Mouse (Mus musculus): ENCODE measurements around the gene Gna15. TPM values are rescaled to one million over a fixed set of nuclear protein-coding genes. Genes with fewer than 3 reads are reported as not detected.

Gene Gna15
- total RNA-seq (2017) = 12.6 and 13.4 TPM in 2 replicates

- peak; percentile 31 for ATAC-seq (ENCODE audit: extremely low read depth, insufficient number of reproducible peaks, low FRiP score, poor library complexity, severe bottlenecking)
These were observed at the start of gene Gna15 for GRCm38 (mm10) chr10:81524051-81524605. Gene Gna15 (minus strand): TSS chr10:81524225.

DNA sequence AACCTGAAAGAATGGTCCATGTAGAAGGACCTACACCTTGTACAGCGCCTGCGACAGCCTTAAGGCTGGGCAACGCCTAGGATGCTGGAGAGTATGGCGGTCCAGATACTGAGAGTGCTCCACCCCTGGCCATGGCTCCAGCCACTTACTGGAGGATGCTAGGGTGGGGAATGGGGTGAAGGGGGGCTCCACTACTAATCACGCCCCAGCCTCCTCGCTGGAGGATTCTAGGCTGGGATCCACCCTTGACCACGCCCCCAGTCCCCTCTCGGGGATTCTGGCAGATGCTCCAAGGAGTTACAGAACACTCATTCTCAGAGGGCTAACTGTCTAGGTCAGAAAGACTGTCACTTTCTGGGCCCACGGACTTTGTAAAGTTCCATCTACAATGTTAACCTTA lies 49.0 kb upstream of the Gna15 start:
- no peak for ATAC-seq (ENCODE audit: extremely low read depth, insufficient number of reproducible peaks, low FRiP score, poor library complexity, severe bottlenecking)

GRCm38 (mm10) chr10:81572133-81572671 lies 48.2 kb upstream of the Gna15 start:
- no peak for ATAC-seq (ENCODE audit: extremely low read depth, insufficient number of reproducible peaks, low FRiP score, poor library complexity, severe bottlenecking)

- ATAC-seq (ENCODE audit: extremely low read depth, insufficient number of reproducible peaks, low FRiP score, poor library complexity, severe bottlenecking) = peak; percentile 90
These were observed 47.5 kb upstream of the Gna15 start for GRCm38 (mm10) chr10:81571501-81571876.

GRCm38 (mm10) chr10:81570831-81571500 lies 46.9 kb upstream of the Gna15 start:
- ATAC-seq (ENCODE audit: extremely low read depth, insufficient number of reproducible peaks, low FRiP score, poor library complexity, severe bottlenecking) = peak; percentile 44

DNA sequence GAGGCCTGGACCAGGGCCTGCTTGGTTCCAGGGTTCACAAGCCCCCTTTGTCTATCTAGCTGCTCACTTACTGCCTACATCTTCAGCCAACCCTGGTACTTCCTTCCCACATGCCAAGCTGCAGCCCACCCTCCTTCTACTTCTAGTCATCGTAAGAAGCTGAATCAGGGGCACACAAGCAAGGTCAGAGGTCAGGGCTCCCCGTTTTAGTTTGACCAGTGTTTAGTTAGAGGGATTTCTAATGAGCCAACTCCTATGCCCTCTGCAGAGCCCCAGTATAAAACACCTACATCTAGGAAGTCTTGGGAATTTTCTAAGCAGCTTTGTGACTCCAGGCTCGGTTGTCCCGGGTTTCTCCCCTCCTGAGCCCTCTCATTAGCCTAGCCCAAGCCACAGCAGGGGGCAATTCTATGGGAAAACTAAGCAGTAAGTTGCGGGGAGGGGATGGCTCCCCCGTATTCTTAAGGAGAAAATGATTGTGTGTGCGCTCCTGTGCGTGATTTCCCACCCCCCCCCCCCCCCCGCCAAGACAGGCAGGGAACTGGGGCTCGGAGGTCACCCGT lies 46.3 kb upstream of the Gna15 start:
- no peak for ATAC-seq (ENCODE audit: extremely low read depth, insufficient number of reproducible peaks, low FRiP score, poor library complexity, severe bottlenecking)

GRCm38 (mm10) chr10:81569507-81570237 lies 45.6 kb upstream of the Gna15 start:
- ATAC-seq (ENCODE audit: extremely low read depth, insufficient number of reproducible peaks, low FRiP score, poor library complexity, severe bottlenecking) = no peak

DNA sequence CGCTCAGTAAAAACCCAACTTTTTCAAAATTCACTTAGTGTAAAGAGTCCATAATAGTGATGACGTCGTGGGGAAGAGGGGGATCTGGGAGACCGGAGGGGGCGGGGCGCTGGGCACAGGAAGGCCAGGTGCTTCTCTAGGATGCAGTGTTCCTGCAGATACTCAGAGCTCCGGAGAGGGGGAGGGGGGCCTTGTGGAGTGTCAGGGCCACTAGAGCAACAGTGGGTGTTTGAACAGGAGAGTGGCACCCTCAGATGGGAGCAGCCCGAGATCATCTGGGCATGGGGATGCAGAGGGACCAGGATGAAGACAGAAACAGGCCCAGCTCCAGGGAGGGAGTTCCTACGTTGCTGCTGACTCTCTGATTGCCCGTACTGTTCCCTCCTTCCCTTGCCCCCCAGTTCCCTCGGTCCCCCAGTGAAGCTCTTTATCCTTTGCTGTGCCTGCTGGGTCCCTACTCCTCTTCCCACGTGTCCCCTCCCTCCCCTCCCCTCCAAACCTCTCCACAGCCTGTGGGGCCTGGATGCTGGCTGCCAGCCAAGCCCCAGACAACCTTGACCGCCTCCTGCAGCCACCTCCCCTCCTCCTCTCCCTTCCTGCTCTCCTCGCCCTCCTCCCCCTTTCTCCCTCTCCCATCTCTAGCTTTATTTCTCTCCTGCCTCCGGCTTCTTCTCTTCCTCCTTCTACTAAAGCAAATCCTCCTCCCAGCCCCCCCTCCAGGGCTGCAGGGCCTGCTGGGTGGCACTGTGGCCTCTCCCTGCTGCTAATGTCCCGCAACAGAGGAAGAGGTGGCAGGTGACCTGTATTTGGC lies 44.6 kb upstream of the Gna15 start:
- no peak for ATAC-seq (ENCODE audit: extremely low read depth, insufficient number of reproducible peaks, low FRiP score, poor library complexity, severe bottlenecking)

DNA sequence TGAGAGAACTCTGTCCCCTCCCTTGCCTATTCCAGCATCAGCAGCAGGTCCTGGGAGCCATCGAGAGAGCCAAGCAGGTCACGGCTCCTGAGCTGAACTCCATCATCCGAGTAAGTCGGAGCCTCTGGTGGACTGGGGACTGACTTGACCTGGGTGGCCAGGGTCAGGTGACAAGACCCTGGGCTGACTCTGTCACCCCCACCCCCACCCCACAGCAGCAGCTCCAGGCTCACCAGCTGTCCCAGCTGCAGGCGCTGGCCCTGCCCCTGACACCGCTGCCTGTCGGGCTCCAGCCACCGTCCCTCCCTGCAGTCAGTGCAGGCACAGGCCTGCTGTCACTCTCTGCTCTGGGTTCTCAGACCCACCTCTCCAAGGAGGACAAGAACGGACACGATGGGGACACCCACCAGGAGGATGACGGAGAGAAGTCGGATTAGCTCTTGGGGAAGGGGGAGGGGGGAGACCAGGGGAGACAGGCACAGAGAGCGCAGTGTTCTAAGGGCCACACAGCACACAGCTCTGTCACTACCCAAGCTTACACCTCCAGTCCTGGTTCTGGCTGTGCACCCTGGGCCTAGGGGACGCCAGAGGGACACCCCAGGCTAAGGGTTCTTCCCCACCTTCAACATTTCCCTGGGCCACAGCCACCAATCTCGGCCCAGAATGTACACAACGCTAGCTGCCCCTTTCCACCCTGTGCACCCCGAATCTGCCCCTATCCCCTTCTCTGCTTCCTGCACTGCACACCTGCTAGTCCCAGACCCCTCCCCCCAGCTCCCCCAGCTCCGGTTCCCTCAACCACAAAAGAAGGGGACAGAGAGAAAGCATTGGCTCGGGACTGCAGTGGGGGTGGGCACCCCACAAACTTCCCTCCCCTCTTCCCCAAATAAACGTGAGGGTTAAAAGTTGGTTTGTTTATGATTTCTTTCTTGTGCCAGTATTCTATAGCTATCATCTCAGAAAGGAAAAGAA lies 41.5 kb upstream of the Gna15 start:
- no peak for ATAC-seq (ENCODE audit: extremely low read depth, insufficient number of reproducible peaks, low FRiP score, poor library complexity, severe bottlenecking)

GRCm38 (mm10) chr10:81564734-81565133 lies 40.7 kb upstream of the Gna15 start:
- ATAC-seq (ENCODE audit: extremely low read depth, insufficient number of reproducible peaks, low FRiP score, poor library complexity, severe bottlenecking) = no peak

GRCm38 (mm10) chr10:81564216-81564615 lies 40.2 kb upstream of the Gna15 start:
- no peak for ATAC-seq (ENCODE audit: extremely low read depth, insufficient number of reproducible peaks, low FRiP score, poor library complexity, severe bottlenecking)

DNA sequence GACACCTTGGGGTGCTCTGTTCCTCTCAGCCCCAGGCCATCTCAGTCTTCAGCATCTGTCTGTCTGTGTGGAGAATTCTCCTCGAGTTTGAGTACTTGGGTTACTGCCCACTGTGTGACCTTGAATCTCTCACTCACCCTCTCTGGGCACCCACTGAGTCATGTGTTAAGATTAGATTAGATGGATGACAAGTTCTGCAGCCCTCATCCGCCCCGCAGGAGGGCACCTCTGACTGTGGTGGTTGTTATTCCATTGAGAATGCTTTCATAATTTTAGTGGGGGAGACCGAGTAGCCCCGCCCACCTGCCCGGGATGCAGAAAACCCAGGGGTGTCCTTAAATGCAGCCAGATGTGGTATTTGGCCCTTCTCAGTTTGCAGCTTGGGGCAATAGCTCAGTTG lies 39.5 kb upstream of the Gna15 start:
- no peak for ATAC-seq (ENCODE audit: extremely low read depth, insufficient number of reproducible peaks, low FRiP score, poor library complexity, severe bottlenecking)

DNA sequence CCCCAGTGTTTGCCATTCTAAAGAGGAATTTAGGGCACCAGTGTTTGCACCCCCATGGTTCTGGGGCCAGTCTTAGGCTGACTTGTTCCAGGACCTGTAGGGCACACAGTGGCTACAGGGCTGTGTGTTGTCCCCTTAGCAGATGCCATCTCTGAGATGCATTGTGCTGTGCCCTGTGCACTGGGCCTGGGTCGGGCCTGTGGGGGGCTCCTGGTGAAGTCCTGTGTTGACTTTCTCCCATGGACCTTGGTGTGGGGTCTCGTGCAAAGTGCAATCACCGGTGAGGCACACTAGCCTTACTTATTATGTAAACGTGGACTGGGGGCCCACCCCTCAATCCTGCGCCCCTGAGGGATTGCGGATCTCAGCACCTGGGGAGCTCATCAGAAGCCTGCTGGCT lies 38.4 kb upstream of the Gna15 start:
- no peak for ATAC-seq (ENCODE audit: extremely low read depth, insufficient number of reproducible peaks, low FRiP score, poor library complexity, severe bottlenecking)

- peak; percentile 59 for ATAC-seq (ENCODE audit: extremely low read depth, insufficient number of reproducible peaks, low FRiP score, poor library complexity, severe bottlenecking)
These were observed 36.9 kb upstream of the Gna15 start for GRCm38 (mm10) chr10:81560719-81561459.

GRCm38 (mm10) chr10:81559627-81560539 lies 35.9 kb upstream of the Gna15 start:
- ATAC-seq (ENCODE audit: extremely low read depth, insufficient number of reproducible peaks, low FRiP score, poor library complexity, severe bottlenecking) = 0 out of 2 replicates have a peak, but pooled peaks have one; percentile 13

- no peak; the same call in 1 of the 2 replicates for ATAC-seq (ENCODE audit: extremely low read depth, insufficient number of reproducible peaks, low FRiP score, poor library complexity, severe bottlenecking)
These were observed 35.2 kb upstream of the Gna15 start, which contains the start of gene Aes for GRCm38 (mm10) chr10:81559163-81559626. Gene Aes (plus strand): TSS chr10:81559488.
